Mouse (Mus musculus): ENCODE results near the gene Trpc7. TPM values are rescaled to one million over a fixed set of nuclear protein-coding genes. Genes with fewer than 3 reads are reported as not detected.

Trpc7 gene
- polyA plus RNA-seq, 1 experiment from 2014 or later, result 6.3 TPM

Other genes with a start within 250 kb of the Trpc7 start
- gene Smad5, start 193.0 kb downstream of the Trpc7 start, polyA plus RNA-seq (2015; fragmentation: Nextera tagmentation; extraction: Ambion mirVana), result 32.9 and 37.6 TPM in 2 replicates
- 0.99 and 1.1 TPM in 2 replicates for gene Gm45623, start 142.2 kb downstream of the Trpc7 start, polyA plus RNA-seq (2015; fragmentation: Nextera tagmentation; extraction: Ambion mirVana)

Data from forebrain, embryonic 16.5 days (tissue).